Mouse (Mus musculus): ENCODE results near the gene Mrpl22.

The Mrpl22 gene

GRCm38 (mm10) chr11:58171459-58172091 lies at the start of gene Mrpl22:
Gene Mrpl22, plus strand, starts transcription at chr11:58171661.
- peak; percentile 92 to 93 for DNase-seq

DNA sequence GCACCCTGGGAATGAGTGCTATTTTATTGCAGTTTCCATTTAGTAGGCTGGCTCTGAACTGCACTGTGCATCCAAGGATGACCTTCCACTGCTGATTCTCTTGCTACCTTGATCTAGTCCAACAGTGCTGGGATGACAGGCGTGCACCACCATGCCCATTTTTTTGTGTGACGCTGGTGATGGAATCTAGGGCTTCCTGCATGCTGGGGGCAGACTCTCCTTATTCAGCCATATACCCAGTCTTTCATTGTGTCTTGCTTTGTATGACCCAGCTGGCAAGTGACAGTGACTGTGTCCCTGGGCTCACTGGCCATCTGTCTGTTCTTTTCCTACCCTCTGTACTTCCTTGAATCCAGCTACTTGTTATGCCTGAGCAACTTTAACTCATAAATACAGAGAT lies 47.8 kb upstream of the Mrpl22 start:
- no peak for DNase-seq

- no peak for DNase-seq
Observed at GRCm38 (mm10) chr11:58125021-58125420, 46.4 kb upstream of the Mrpl22 start.

GRCm38 (mm10) chr11:58126397-58127160 lies 44.9 kb upstream of the Mrpl22 start:
- DNase-seq = no peak

DNA sequence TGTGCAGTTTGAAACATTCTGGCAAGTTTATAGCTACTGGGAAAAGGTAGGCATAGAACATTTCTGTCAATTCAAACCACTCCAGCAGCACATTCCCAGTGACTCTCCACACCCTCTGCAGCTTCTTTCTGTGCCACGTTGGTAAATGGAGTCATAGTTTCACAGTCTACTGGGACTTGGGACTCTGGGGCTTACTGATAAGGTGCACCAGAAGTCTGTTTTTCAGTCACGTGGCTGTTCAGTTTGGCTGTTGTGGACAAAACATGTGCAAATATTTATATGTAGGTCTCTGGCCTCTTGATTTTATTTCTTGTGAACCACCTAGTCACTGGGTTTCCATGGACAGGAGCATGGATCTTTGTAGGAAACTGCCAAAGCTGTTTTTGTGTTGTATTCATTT lies 43.9 kb upstream of the Mrpl22 start:
- DNase-seq = no peak

- no peak for DNase-seq
Observed at GRCm38 (mm10) chr11:58129302-58129843, 42.1 kb upstream of the Mrpl22 start.

GRCm38 (mm10) chr11:58132026-58132425 lies 39.4 kb upstream of the Mrpl22 start:
- DNase-seq = no peak

GRCm38 (mm10) chr11:58134869-58135268 lies 36.6 kb upstream of the Mrpl22 start:
- DNase-seq = no peak

DNA sequence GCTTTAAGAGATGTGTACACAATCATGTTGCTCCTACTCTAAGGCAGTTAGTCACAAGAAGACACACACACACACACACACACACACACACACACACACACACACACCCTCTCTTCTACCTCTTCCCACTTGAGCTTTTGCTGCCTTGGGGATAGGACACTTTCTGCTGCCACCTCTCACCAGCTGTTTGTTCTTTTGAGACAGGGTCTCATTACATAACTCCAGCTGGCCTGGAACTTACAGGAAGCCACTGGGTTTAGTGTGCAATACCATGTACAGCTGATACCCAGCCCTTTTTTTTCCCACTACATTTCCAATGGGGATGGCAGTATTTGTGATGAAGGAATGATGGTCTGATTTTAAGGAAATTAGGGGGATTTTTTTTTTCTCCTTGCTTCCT lies 36.2 kb upstream of the Mrpl22 start:
- no peak for DNase-seq

- DNase-seq = no peak
Observed at GRCm38 (mm10) chr11:58136677-58137076, 34.8 kb upstream of the Mrpl22 start.

GRCm38 (mm10) chr11:58138821-58139220 lies 32.6 kb upstream of the Mrpl22 start:
- no peak for DNase-seq

DNA sequence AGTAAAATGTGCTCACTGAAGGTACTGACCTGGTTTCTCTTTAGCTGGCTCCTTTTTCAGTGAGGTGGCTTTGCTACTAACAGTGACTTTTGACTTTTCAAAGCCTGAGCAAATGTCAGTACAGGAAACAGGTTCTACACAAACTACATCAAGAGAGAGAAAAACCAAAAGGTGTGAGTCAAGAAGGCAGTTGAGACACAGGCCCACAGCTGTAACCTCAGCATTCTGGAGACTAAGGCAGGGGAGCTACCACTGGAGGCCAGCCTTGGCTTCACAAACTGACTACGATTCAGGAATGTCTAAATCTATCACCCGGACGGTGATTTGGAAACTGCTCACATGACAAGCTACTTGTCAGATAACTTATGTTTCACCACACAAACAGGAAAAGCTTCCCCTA lies 32.0 kb upstream of the Mrpl22 start:
- no peak for DNase-seq

DNA sequence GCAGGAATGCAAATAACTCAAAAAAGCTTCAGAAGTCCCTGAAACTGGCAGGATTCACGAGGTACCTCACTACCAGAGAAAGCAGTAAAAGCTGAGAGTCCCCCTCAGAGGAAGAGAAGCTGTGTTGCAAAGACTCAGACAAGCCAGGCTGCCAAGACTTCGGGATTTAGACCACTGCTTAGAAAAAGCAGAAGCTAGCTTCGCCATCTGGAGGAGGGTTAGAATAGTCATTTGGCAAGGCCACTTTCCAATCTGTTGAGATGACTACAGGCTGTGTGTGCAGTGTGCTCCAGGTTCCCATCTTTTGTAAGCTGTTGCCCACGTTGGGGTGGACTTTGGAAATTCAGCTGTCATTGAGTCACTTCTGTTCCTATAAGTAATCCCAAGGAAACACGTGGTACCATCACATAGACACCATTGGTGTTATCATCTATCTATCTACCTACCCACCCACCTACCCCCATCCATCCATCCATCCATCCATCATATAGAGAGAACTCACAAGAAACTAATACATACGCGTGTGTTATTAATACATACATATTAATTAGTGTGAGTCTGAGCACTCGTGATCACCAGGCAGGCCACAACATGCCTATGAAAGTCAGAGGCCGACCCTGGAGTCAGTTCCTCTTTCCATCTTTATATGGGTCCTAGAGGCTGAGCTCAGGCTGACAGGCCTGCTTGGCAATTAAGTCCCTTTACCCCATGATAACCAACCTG lies 27.6 kb upstream of the Mrpl22 start:
- DNase-seq = no peak

DNA sequence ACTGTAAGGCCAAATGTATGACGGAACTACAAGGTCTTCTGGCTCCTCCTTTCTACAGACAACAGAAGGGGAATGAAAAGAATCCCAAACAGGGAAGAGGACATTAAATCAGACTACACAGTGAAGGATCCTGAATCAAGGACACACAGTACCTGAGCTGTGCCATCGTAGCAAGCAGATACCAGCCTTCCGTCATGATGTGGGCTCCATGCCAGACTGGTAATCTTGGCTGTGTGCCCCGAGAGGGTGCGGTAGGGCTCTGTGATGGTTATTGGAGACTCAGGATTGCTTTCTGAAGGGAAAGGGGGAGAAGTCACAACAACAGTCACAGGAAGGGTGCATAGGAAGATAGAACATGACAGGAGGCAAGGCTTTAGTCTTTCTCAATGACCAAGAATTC lies 25.2 kb upstream of the Mrpl22 start:
- DNase-seq = no peak

- no peak for DNase-seq
Observed at GRCm38 (mm10) chr11:58155458-58155857, 16.0 kb upstream of the Mrpl22 start.

DNA sequence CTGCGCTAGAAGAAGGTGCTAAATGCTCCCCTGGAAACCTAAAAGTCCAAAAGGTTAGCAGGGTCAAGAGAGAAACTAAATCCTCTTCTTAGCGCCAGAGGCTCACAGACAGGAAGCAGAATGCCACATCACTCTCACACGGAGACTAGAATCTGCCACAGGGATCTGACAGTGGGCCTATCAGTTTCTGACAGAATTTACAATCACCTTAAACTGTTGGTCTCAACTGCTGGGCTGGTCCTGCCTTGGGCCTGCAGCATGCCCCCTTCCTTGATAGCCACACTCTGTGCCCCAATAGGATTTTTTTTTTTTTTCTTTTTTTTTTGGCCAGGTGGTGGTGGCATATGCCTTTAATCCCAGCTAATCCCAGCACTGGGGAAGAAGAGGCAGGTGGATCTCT lies 14.6 kb upstream of the Mrpl22 start:
- DNase-seq = no peak

- peak in 1 of 2 experiments; percentile 24 for DNase-seq
Observed at GRCm38 (mm10) chr11:58165072-58165471, 6.4 kb upstream of the Mrpl22 start.

DNA sequence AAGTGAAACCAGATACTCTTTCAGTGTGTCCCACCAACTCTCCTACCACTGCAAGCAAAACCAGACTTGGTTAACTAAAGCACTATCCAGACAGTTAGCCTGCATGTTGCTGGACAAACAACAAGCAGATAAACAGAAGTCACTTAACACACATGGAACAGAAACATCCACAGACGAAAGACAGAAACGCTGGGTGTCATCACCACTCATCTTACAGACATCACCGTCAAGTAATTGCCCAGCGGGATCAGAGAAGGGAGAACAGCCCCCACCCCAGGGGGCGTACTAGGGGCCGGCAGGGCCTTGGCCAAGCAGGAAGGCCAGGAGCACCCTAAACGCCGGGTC lies 3.7 kb upstream of the Mrpl22 start:
- DNase-seq = no peak

- DNase-seq = peak; percentile 89 to 90
Observed at GRCm38 (mm10) chr11:58168167-58168915, 3.1 kb upstream of the Mrpl22 start, which contains the start of gene Gemin5. Gene Gemin5, minus strand, starts transcription at chr11:58168539.

DNA sequence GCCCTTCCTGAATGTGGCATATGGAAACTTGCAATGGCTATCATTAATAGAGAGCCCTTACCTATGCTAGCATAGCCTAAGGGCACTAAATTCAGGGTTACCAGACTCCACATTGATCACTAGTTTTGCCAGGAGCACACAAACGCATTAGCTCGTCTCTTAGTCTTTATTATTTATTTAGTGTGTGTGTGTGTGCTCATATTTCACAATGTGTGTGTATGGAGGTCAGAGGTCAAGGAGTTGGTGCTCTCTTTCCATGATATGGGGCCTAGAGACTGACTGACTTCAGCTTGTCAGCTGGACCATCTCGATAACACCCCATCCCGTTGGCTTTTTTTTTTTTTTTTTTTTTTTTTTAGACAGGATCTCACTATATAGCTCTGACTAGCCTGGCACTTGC lies 1.8 kb upstream of the Mrpl22 start:
- DNase-seq = no peak

- peak; percentile 81 to 82 for DNase-seq
Observed at GRCm38 (mm10) chr11:58179563-58179962, 8.1 kb downstream of the Mrpl22 start.

GRCm38 (mm10) chr11:58179986-58180385 lies 8.5 kb downstream of the Mrpl22 start:
- peak; percentile 49 to 50 for DNase-seq

DNA sequence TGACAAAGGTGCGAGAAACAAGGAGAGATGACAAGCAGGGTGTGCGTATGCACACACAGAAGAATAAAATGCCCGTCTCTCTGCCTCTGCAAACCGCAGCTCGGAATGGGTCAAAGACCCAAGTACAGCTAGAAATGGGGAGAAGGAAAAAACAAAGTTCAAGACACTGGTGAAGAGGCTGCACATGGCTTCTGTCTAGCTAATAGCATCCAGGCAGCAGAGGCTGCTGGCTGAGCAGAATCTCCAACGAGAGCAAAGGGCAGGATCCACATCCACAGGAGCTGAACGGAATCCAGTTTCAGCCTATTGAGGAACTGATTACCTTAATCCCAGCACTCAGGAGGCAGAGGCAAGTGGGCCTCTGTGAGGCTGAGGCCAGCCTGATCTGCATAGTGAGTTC lies 9.3 kb downstream of the Mrpl22 start:
- DNase-seq = no peak

Data from B cell, adult 2 months (primary cell).